Mouse (Mus musculus) left cerebral cortex, postnatal 4 days (tissue): Measurements from ENCODE around the gene Sema6b. TPM values are rescaled to one million over a fixed set of nuclear protein-coding genes. Genes with fewer than 3 reads are reported as not detected.

Experiments used
- DNase-seq: peaks from one replicate; pipeline ENCODE4 v3.0.0-alpha.2; 2022
- intact Hi-C: fragments of 180-260 bp; cut with DNase I; formaldehyde crosslinking; loops from one replicate; pipeline ENCODE4 v1.15.1; 2025
- total RNA-seq, 2 experiments: library from RNA; stranded (reverse); gene quantifications; 2 replicates each; pipeline ENCODE4 v1.2.3; 2021

Sema6b gene
- total RNA-seq = 10 to 100 TPM; 91.1 to 95.7 TPM

- DNase-seq = peak; percentile 73
- intact Hi-C loops = no loop called here
Measured at GRCm38 (mm10) chr17:56139858-56140595, at the start of gene Sema6b. Gene Sema6b (minus strand): TSS chr17:56140343.

- intact Hi-C loops = no loop called here
- DNase-seq = peak; percentile 68
Measured at GRCm38 (mm10) chr17:56185281-56186141, 45.4 kb upstream of the Sema6b start.

GRCm38 (mm10) chr17:56183658-56184103, 43.5 kb upstream of the Sema6b start, which contains the start of gene Mydgf:
Gene Mydgf (minus strand): TSS chr17:56183920.
- intact Hi-C loops = no loop called here
- DNase-seq = peak; percentile 97

- no peak for DNase-seq
- intact Hi-C loops = no loop called here
Measured at GRCm38 (mm10) chr17:56182975-56183657, 43.0 kb upstream of the Sema6b start.

- DNase-seq = no peak
- intact Hi-C loops = no loop called here
Measured at GRCm38 (mm10) chr17:56175416-56175815, 35.3 kb upstream of the Sema6b start.

GRCm38 (mm10) chr17:56173401-56174046, 33.4 kb upstream of the Sema6b start:
- intact Hi-C loops = no loop called here
- no peak for DNase-seq

GRCm38 (mm10) chr17:56171881-56172280, 31.7 kb upstream of the Sema6b start:
- DNase-seq = no peak
- intact Hi-C loops = no loop called here

GRCm38 (mm10) chr17:56171456-56171855, 31.3 kb upstream of the Sema6b start:
- DNase-seq = peak; percentile 27

GRCm38 (mm10) chr17:56170636-56171035, 30.5 kb upstream of the Sema6b start:
- intact Hi-C loops = no loop called here
- DNase-seq = peak; percentile 22

More at GRCm38 (mm10) chr17:56171456-56171855, 31.3 kb upstream of the Sema6b start:
- intact Hi-C loops = no loop called here

GRCm38 (mm10) chr17:56169830-56170229, 29.7 kb upstream of the Sema6b start:
- no peak for DNase-seq
- intact Hi-C loops = no loop called here

- no peak for DNase-seq
- intact Hi-C loops = no loop called here
Measured at GRCm38 (mm10) chr17:56165671-56166070, 25.5 kb upstream of the Sema6b start.

GRCm38 (mm10) chr17:56164510-56164909, 24.4 kb upstream of the Sema6b start:
- peak; percentile 54 for DNase-seq

GRCm38 (mm10) chr17:56163523-56164102, 23.5 kb upstream of the Sema6b start:
- no peak for DNase-seq
- intact Hi-C loops = no loop called here

More at GRCm38 (mm10) chr17:56164510-56164909, 24.4 kb upstream of the Sema6b start:
- intact Hi-C loops = no loop called here

GRCm38 (mm10) chr17:56162231-56162774, 22.2 kb upstream of the Sema6b start, which contains the start of gene Tnfaip8l1:
Gene Tnfaip8l1 (plus strand): TSS chr17:56162477.
- peak; percentile 95 for DNase-seq
- intact Hi-C loops = no loop called here

- intact Hi-C loops = no loop called here
- DNase-seq = peak; percentile 59
Measured at GRCm38 (mm10) chr17:56159729-56160128, 19.6 kb upstream of the Sema6b start.

GRCm38 (mm10) chr17:56153643-56154042, 13.5 kb upstream of the Sema6b start:
- DNase-seq = peak; percentile 75
- intact Hi-C loops = no loop called here

- no peak for DNase-seq
- intact Hi-C loops = no loop called here
Measured at GRCm38 (mm10) chr17:56149897-56150296, 9.8 kb upstream of the Sema6b start.

GRCm38 (mm10) chr17:56148790-56149618, 8.9 kb upstream of the Sema6b start:
- intact Hi-C loops = no loop called here
- DNase-seq = no peak

- no peak for DNase-seq
Measured at GRCm38 (mm10) chr17:56148280-56148679, 8.1 kb upstream of the Sema6b start.

More at GRCm38 (mm10) chr17:56148280-56148679, 8.1 kb upstream of the Sema6b start:
- intact Hi-C loops = no loop called here
